Mouse (Mus musculus) T-helper 2 cell (primary cell): ENCODE data around the gene Rgs2.

Experiments
- in situ Hi-C: fragments of 300-600 bp; cut with MboI, MseI; formaldehyde crosslinking; loops from one replicate; pipeline ENCODE4 v1.15.1; 2025; ENCODE audit warnings: high pct_unique_total_duplicates

Gene Rgs2

DNA sequence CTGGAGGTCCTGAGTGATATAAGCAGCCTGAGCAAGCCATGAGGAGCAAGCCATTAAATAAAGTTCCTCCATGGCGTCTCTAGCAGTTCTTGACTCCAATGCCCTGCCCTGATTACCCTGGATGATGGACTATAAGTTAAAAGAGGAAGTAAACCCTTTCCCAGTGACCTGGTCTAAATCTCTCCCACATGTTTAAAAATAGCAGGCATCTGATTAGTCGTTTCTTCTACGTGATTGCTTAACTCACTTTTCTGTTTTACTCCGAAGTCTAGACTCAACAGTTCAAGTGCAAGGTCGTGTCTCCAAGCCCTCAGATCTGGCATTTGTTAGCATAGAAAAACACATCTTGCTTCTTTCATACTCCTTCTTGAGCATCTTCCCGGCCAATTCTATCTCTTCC lies 15.2 kb downstream of the Rgs2 start:
- in situ Hi-C loops, result no loop called here

DNA sequence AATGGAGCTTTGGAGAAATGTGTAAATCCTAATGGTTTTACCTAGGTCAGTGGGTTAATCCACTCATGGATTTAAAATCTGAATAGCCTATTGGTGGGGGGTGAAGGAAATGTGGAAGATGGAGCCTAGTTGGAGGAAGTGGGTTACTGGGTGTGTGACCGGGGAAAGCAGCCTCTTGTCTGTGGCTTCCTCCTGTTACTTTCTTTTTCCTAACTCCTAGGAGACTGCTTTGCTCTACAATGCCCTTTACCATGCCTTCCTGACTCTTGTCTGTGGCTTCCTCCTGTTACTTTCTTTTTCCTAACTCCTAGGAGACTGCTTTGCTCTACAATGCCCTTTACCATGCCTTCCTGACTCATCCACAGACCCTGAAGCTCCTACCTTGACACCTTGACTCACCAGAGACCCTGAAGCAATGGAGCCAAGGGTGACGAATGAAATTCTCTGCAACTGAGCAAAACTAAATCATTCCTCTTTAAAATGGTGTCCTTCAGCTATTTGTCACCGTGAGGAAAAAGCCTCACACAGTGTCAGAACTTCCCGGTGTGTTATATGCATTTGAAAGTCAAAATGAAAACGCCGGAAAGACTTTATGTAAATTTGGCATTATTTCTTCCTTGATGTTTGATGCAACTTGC lies 18.9 kb downstream of the Rgs2 start:
- in situ Hi-C loops, result no loop called here

DNA sequence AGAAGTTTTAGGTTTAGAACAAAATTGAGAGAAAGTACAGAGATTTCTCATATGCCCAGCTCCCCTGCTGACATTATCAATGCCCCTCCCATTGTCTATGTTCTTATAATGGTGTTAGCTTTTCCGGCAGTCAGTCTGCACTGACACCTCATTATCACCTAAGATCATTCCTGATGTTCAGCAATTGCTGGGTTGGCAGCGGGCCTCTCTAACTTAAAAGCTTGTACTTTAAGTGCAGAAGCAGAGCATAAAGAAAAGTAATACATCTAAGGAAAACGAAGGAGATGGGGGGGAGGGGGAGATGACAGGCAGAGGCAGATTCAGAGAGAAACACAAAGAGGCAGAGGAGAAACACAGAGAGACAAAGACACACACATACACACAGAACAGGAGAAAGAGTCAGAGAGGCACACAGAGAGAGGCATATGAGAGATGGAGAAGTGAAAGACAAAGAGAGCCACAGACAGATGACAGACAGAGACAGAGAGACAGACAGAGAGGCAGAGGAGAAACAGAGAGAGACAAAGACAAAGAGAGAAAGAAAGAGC lies 21.1 kb downstream of the Rgs2 start:
- in situ Hi-C loops, result no loop called here

DNA sequence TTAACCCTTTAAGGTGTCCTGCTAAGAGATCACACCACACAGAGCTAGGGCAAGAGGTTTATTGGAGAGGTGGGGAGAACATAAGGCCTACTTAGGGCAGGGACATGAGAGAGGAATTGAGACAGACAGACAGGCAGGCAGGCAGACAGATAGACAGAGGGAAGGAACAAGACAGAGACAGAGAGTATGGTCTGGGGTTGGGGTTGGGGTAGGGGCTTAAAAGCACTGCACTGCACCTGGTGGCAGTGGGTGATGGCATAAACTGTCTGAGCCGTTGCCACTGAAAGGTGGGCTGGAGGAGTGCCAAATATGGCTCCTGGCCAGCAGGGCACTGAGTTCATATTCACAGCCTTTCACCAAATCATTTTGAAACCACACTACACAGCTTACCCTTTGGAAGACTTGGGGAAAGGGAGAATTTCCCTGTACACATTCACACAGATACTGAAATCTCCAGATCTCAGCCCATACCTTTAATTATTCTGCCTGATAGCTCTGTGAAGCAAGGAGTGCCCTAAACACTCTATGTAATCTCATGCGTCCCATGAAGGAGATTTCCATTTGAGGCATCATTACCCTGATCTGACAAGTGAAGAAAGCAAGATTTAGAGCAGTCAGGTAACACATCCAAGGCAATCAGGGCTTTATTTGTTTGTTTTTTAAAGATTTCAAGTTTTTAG lies 21.7 kb downstream of the Rgs2 start:
- in situ Hi-C loops, result no loop called here

DNA sequence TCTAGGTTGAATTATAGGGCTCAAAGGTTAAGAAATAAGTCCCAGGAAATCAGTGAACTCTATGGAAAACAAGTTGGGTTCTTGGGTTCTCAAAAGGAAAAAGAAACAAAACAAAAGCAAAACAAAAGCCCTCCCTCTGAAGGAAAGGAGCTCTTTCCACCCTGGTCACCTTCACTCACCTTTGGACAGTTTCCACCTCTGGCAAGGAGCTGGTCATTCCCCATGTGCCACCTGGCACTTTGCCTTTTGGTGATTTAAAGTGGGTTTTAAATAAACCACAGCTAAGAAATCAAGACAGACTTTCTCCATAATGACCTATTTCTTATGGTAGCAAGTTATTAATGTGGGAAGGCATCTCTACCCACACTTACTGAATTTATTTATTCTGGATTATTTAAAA lies 23.1 kb downstream of the Rgs2 start:
- in situ Hi-C loops, result no loop called here

DNA sequence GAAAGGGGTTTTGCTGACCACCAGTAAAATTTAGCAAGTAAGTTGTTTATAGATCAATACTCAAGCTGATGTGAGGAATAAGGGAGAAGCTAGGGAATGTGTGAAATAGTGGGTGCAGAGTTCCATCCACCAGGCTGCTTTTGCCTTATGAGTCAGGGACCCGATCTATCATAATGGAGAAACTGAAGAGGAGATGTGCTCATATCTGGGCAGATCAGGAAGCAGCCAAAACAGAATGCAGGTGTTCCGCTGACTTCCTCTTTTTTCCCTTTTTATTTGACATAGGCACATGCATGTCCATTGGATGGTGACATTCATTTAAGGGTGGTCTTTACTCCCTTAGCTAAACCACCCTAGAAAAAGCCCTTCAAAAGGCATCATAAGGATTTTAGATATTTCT lies 29.3 kb downstream of the Rgs2 start:
- in situ Hi-C loops, result no loop called here

DNA sequence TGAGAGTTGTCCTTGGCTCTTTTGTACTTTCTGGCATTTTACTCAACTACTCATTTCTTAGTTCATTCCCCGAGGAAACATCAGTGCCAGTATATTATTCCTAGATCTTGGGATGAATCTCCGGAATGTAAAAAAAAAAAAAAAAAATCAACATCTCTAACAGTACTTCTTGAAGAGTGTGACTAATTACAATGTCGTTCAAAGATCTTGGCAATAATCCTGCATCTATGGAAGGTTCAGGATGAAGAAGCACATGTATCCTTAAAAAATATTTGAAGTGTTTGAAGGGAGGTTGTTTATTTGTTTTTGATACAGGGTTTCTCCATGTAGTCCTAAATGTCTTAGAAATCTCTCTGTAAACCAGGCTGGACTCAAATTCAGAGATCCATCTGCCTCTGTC lies 41.7 kb downstream of the Rgs2 start:
- in situ Hi-C loops, result no loop called here

DNA sequence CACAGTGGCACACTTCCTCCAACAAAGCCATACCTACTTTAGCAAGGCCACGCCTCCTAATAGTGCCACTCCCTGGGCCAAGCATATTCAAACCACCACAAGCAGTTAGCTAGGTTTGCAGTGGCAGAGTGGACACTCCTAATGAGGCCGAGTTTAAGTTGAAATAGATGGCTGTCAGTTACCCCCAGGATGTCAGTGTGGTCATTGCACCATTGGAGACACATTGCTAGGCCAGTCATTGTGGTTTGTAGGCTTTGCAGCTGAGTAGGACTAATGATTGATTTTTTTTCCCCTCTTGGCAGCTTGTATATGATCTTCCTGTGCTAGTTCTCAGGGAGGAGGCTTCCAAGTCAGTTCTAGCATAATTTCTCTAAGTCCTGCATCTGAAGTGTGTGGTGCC lies 43.6 kb downstream of the Rgs2 start:
- in situ Hi-C loops, result no loop called here

DNA sequence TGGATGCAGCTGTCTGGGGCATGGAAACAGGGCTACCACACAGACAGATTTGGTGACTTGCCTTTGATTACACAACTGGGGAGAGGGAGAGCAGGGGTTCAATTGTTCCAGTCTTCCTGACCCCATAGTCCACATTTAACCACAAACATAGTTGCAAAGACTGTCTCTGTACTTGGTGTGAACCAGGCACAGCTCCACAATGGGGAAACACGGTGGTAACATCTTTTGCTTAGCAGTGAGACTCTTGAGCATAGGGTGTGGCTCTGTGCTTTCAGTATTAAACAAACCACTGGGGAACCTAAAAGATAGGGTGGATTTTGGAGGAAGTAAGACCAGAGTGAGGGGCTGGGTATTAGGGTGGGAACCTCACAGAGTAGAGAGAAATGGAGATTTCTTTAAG lies 47.9 kb downstream of the Rgs2 start:
- in situ Hi-C loops, result no loop called here

DNA sequence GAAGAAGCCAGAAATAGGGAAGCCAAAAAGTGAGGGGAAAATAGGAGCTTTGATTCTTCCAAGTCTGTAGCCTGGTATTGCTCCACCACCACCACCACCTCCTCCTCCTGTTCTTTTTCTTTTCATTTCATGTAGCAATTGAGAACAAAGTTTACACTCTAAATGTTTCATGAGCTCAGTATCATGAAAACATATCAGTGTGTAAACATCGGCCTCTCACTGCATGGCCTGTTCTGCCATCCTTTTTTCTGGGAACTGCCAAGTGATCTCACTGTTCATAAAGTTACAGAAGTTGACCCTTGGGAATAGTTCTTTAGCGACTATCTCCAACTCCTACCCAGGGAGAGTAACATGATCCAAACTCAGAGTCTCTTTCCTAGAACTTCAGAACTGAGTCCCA lies 51.1 kb downstream of the Rgs2 start:
- in situ Hi-C loops, result no loop called here
